Mouse (Mus musculus) heart, embryonic 10.5 days (tissue): ENCODE measurements around the gene Rb1. TPM values are rescaled to one million over a fixed set of nuclear protein-coding genes. Genes with fewer than 3 reads are reported as not detected.
A peak's percentile ranks its signal among the peaks of the same experiment; 100 is the strongest.

Experiments
- DNase-seq: peaks from one replicate; pipeline ENCODE4 v3.0.0-alpha.2; 2017; ENCODE audit warnings: low spot score
- H3K27ac ChIP-seq: fragments of 300-500 bp; sonication (generic); 2 replicates; pipeline ENCODE4 v1.5.1; 2016; ENCODE audit warnings: mild to moderate bottlenecking
- H3K27me3 ChIP-seq: fragments of 300-500 bp; sonication (generic); 2 replicates; pipeline ENCODE4 v1.6.1; 2016; ENCODE audit warnings: mild to moderate bottlenecking; ENCODE audit not compliant: poor library complexity, insufficient read depth, severe bottlenecking
- H3K36me3 ChIP-seq: fragments of 300-500 bp; sonication (generic); 2 replicates; pipeline ENCODE4 v1.6.1; 2016; ENCODE audit warnings: mild to moderate bottlenecking, moderate library complexity
- H3K4me1 ChIP-seq: fragments of 300-500 bp; sonication (generic); 2 replicates; pipeline ENCODE4 v1.6.1; 2016; ENCODE audit warnings: mild to moderate bottlenecking
- H3K4me3 ChIP-seq: fragments of 300-500 bp; sonication (generic); 2 replicates; pipeline ENCODE4 v1.5.1; 2016; ENCODE audit warnings: mild to moderate bottlenecking, moderate library complexity
- H3K9me3 ChIP-seq: fragments of 300-500 bp; sonication (generic); 2 replicates; pipeline ENCODE4 v1.6.1; 2016; ENCODE audit warnings: mild to moderate bottlenecking, moderate library complexity
- WGBS: fragments of 180-500 bp; shearing (Covaris S2); methylation state at CpG from one replicate; pipeline ENCODE4 v1.1.7; 2016; 5-methylcytosine and 5-hydroxymethylcytosine counted together
- polyA plus RNA-seq: library from polyadenylated mRNA; unstranded; fragments of >200 nt; fragmentation: Nextera tagmentation; extraction: Ambion mirVana; gene quantifications from 2 replicates; pipeline ENCODE4 v1.2.1, GENCODE M21; 2016

Rb1 gene
- polyA plus RNA-seq, 1 experiment from 2014 or later = 7.7 TPM

DNA sequence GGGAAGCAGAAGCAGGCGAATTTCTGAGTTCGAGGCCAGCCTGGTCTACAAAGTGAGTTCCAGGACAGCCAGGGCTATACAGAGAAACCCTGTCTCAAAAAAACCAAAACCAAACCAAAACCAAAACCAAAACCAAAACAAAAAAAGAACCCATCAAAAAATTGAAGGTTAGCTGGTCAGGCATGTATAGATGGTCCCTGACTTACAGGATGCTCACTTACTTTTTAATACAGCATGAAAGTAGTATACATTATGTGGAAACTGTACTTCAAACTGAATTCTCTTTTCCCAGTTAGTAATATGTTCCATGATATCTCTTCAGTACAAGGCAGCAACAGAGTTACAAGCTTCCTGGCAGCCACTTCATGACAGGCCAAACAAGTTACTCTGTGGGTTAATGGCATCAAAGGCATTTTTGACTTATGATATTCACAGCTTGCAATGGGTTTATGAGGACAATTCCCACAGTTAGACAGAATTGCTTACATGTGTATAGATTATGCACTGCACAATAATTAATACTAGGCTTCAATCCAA, 81.5 kb downstream of the Rb1 start:
- no peaks in the 10 kb centered on the region for H3K4me1 ChIP-seq
- H3K27me3 ChIP-seq = no peaks in the 10 kb centered on the region
- no peaks in the 10 kb centered on the region for H3K9me3 ChIP-seq
- no peak for DNase-seq
- no peak overlapping the region for H3K27ac ChIP-seq
- H3K36me3 ChIP-seq = peaks cover 7% of the 10 kb centered on the region
- WGBS = 94% methylated on average over 2 of the region's 2 CpGs
- no peak overlapping the region for H3K4me3 ChIP-seq

DNA sequence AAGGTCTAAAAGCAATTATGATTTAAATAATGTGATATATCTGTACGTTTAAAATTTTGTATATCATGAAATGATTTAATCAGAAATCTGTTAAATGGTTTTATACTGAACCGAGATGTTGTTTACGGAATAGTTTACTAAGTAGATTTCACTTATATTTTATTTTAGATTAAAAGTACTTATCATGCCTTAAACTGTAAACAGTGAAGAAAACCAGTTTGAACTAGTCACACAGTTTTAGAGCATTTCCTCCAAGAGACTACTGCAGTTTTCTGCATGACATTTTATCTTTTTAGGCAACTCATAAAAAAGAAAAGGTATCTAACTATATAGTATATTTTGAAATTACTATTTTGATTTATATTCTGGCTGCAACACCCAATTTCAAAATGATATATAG, 85.8 kb downstream of the Rb1 start:
- no peaks in the 10 kb centered on the region for H3K9me3 ChIP-seq
- peaks cover 7% of the 10 kb centered on the region for H3K36me3 ChIP-seq
- H3K4me3 ChIP-seq = peak overlapping the region; percentile 67
- H3K27me3 ChIP-seq = no peaks in the 10 kb centered on the region
- H3K27ac ChIP-seq = peak overlapping the region; percentile 92
- H3K4me1 ChIP-seq = peaks cover 10% of the 10 kb centered on the region
- WGBS = 48% methylated on average over 3 of the region's 3 CpGs
- DNase-seq = no peak

GRCm38 (mm10) chr14:73239291-73239690, 86.3 kb downstream of the Rb1 start:
- DNase-seq = no peak
- peak overlapping the region; percentile 67 for H3K4me3 ChIP-seq
- H3K4me1 ChIP-seq = peaks cover 16% of the 10 kb centered on the region
- H3K27me3 ChIP-seq = no peaks in the 10 kb centered on the region
- peak overlapping the region; percentile 92 for H3K27ac ChIP-seq
- WGBS = 2% methylated on average over 6 of the region's 6 CpGs
- H3K9me3 ChIP-seq = no peaks in the 10 kb centered on the region
- peaks cover 7% of the 10 kb centered on the region for H3K36me3 ChIP-seq

DNA sequence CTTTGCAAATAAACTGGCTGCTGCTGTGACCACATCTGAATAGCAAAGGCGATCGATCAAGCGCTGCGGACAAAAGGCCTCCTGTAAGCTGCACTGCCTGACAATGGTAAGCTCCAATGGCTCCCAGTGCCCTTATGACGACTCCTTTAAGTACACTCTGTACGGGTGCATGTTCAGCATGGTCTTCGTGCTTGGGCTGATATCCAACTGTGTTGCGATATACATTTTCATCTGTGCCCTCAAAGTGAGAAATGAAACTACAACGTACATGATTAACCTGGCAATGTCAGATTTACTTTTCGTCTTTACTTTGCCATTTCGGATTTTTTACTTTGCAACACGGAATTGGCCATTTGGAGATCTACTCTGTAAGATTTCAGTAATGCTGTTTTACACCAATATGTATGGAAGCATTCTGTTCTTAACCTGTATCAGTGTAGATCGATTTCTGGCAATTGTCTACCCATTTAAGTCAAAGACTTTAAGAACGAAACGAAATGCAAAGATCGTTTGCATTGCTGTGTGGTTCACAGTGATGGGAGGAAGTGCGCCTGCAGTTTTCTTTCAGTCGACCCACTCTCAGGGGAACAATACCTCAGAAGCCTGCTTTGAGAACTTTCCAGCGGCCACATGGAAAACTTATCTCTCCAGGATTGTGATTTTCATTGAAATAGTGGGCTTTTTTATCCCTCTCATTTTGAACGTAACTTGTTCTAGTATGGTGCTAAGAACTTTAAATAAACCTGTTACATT, 86.9 kb downstream of the Rb1 start:
- H3K27ac ChIP-seq = peak overlapping the region; percentile 92
- peak; percentile 77 for DNase-seq
- under 1% methylated on average over 20 of the region's 20 CpGs for WGBS
- peak overlapping the region; percentile 67 for H3K4me3 ChIP-seq
- H3K36me3 ChIP-seq = peaks cover 7% of the 10 kb centered on the region
- no peaks in the 10 kb centered on the region for H3K9me3 ChIP-seq
- H3K27me3 ChIP-seq = no peaks in the 10 kb centered on the region
- peaks cover 19% of the 10 kb centered on the region for H3K4me1 ChIP-seq

DNA sequence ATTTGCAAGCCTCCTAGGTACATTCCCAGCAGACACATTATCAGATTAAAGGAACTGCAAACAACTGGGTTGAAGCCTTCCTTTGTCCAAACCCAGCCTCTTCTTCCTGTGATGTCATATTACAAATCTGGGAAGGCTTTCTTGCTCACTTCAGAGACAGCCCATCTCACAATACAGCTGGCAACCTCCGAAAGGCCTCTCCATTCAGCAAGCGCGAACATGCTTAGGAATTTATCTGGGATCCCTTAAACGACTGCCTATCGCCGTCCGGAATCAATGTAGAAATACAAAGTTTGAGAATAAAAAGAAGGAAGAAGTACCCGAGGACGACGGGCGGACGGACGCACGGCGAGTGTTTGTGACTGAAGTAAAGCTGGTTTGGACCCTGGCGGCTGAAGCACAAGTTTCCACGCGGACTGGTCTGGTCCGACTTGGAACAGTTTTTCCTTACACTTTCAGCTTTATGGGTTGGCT, 87.7 kb downstream of the Rb1 start, which contains the start of gene Lpar6:
Gene Lpar6, plus strand, starts transcription at position 48 of the 474 bp plus-strand sequence.
- H3K27ac ChIP-seq = peak within 1 kb of the TSS; percentile 92
- H3K9me3 ChIP-seq = no peaks in the 10 kb centered on the region
- no peaks in the 10 kb centered on the region for H3K27me3 ChIP-seq
- peak; percentile 86 for DNase-seq
- under 1% methylated on average over 19 of the region's 19 CpGs for WGBS
- peak within 1 kb of the TSS; percentile 67 for H3K4me3 ChIP-seq
- H3K36me3 ChIP-seq = peaks cover 7% of the 10 kb centered on the region
- peaks cover 19% of the 10 kb centered on the region for H3K4me1 ChIP-seq

DNA sequence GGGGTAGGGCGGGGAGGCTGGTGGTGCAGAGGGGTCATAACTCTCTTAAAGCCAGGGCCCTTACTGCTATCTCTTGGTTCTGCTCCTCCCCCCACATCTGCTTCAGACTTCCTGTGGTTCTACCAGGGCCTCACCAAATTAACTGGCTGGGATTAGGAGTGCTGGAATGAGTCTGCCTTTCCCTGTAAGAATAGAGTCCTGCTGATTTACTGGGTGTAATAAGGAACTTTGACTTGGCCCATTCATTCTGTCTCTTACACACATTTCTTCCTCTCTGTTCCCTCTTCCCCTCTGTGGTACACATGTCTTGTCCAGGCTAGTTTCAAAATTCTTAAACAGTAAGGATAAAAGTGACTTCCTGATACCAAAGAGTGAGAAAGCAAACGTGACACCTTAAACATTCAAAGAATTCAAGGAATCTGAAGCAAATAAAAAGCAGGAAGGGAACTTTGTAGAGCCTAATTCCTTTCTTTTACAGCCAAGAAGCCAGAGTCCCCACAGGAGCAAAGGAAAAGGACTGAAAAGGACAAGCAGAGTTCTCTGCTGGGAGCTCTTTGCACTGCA, 91.1 kb downstream of the Rb1 start:
- Histone ChIP-seq H3K9me3 (no peaks in the 10 kb centered on the region), H3K4me1 (peaks cover 19% of the 10 kb centered on the region), H3K27me3 (no peaks in the 10 kb centered on the region), H3K36me3 (no peaks in the 10 kb centered on the region), H3K27ac (peak overlapping the region; percentile 82), H3K4me3 (no peak overlapping the region)
- DNase-seq = no peak
- WGBS = 6% methylated on average over 2 of the region's 2 CpGs

GRCm38 (mm10) chr14:73231286-73231982, 94.2 kb downstream of the Rb1 start:
- DNase-seq = no peak
- no peaks in the 10 kb centered on the region for H3K36me3 ChIP-seq
- no peak overlapping the region for H3K4me3 ChIP-seq
- H3K27ac ChIP-seq = no peak overlapping the region
- H3K27me3 ChIP-seq = no peaks in the 10 kb centered on the region
- 47% methylated on average over 5 of the region's 5 CpGs for WGBS
- H3K9me3 ChIP-seq = no peaks in the 10 kb centered on the region
- H3K4me1 ChIP-seq = peaks cover 14% of the 10 kb centered on the region

- H3K4me1 ChIP-seq = no peaks in the 10 kb centered on the region; the same call in 1 of the 2 replicates
- 4% methylated on average over 1 of the region's 1 CpGs for WGBS
- no peak overlapping the region for H3K27ac ChIP-seq
- H3K9me3 ChIP-seq = no peaks in the 10 kb centered on the region
- no peaks in the 10 kb centered on the region for H3K36me3 ChIP-seq
- no peak for DNase-seq
- H3K27me3 ChIP-seq = no peaks in the 10 kb centered on the region
- H3K4me3 ChIP-seq = no peak overlapping the region
Measured at GRCm38 (mm10) chr14:73226849-73227248, 98.8 kb downstream of the Rb1 start.

DNA sequence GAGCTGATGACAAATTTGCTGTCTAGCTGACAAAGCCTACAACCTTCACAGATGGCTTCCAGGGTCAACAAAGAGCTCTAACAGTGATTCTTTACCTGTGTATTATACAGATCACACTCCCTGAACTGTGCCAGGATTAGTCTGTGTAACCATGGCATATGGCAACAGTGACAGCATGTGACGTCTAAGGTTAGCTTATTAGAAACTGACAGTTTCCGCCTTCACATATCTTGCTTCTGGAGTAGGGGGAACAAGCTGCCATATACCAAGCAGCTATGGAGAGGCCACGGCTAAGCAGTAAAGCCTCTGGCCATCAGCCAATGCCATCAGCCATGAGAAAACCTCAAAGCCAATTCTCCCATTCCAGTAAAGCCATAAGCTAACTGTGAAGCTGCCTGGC, 99.3 kb downstream of the Rb1 start:
- Histone ChIP-seq H3K9me3 (no peaks in the 10 kb centered on the region), H3K36me3 (no peaks in the 10 kb centered on the region), H3K4me1 (no peaks in the 10 kb centered on the region; the same call in 1 of the 2 replicates), H3K27me3 (no peaks in the 10 kb centered on the region), H3K4me3 (no peak overlapping the region), H3K27ac (no peak overlapping the region)
- WGBS = 75% methylated on average over 3 of the region's 3 CpGs
- DNase-seq = no peak

DNA sequence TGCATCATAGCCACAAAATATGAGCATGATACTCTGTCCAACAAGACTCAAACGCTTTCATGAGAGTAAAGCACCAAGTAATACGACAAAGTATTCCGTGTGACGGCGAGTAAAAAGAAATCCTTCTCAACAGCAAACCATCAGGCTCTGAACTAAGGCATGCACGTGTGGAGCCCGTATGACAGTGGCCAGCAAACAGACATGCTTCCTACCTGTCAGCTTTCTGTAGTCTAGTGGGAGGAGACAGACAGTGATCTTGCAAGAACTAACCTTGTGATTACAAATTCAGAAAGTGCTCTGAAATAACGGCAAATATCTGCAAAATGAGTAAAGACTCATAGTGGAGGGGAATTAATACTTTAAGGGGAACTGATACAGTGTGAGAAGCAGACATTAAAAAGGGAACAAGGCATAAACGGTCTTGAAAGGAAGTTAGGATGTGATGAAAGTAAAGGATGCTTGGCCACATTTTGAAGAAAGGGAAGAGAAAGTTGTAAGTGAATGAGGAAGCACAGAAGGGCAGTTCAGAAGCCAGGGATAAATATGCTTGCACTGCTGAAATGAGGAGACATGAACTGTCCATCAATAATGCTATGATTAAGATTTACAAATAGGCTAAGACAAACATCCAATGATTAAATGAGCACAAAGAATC, 103.2 kb downstream of the Rb1 start:
- no peaks in the 10 kb centered on the region for H3K9me3 ChIP-seq

DNA sequence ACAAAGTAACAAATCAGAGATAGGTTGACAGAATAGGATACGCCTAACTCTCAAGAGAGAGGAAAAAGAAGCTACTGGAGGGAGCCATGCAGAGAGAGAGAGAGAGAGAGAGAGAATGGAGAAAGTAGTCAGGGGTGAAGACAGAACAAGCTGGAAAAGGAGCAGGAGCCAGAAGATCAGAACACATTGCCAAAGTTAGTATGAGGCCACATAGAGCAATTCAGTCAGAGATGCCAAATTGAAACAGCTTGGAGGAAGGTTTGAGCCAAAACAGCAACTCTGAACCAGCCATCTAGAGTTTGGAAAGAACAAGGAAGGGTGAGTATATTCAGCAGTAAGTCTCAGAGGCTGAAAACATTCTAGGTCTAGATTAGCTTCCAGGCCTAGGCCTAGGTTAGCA, 108.6 kb downstream of the Rb1 start:
- Histone ChIP-seq H3K27me3 (no peaks in the 10 kb centered on the region), H3K4me1 (no peaks in the 10 kb centered on the region), H3K4me3 (no peak overlapping the region), H3K27ac (no peak overlapping the region), H3K9me3 (no peaks in the 10 kb centered on the region), H3K36me3 (no peaks in the 10 kb centered on the region)
- 92% methylated on average over 1 of the region's 1 CpGs for WGBS
- no peak for DNase-seq

More for the DNA sequence above, 103.2 kb downstream of the Rb1 start:
- H3K27ac ChIP-seq = no peak overlapping the region
- H3K27me3 ChIP-seq = no peaks in the 10 kb centered on the region
- 88% methylated on average over 9 of the region's 9 CpGs for WGBS
- no peaks in the 10 kb centered on the region for H3K36me3 ChIP-seq
- H3K4me1 ChIP-seq = no peaks in the 10 kb centered on the region; the same call in 1 of the 2 replicates
- H3K4me3 ChIP-seq = no peak overlapping the region
- no peak for DNase-seq

- no peaks in the 10 kb centered on the region for H3K36me3 ChIP-seq
- no peak overlapping the region for H3K27ac ChIP-seq
- no peaks in the 10 kb centered on the region for H3K4me1 ChIP-seq
- no peak overlapping the region for H3K4me3 ChIP-seq
- no peak for DNase-seq
- H3K9me3 ChIP-seq = no peaks in the 10 kb centered on the region
- no peaks in the 10 kb centered on the region for H3K27me3 ChIP-seq
- 83% methylated on average over 5 of the region's 5 CpGs for WGBS
Measured at GRCm38 (mm10) chr14:73211477-73211876, 114.1 kb downstream of the Rb1 start.
